Mouse (Mus musculus) intestine, embryonic 14.5 days (tissue): ENCODE measurements around the gene Tmem107. TPM values are rescaled to one million over a fixed set of nuclear protein-coding genes. Genes with fewer than 3 reads are reported as not detected.

Experiments
- ATAC-seq: fragments of 200-750 bp; cut with Nextera tagmentation; replicated peaks from 2 replicates; pipeline ENCODE4 v1.8.0; 2017; ENCODE audit warnings: low read depth, moderate number of reproducible peaks, moderate TSS enrichment, moderate library complexity; ENCODE audit not compliant: low FRiP score, low TSS enrichment
- DNase-seq: peaks from one replicate; pipeline ENCODE4 v3.0.0-alpha.2; 2018; ENCODE audit warnings: low spot score
- H3K27ac ChIP-seq: fragments of 300-500 bp; sonication (generic); 2 replicates; pipeline ENCODE4 v1.5.1; 2014; ENCODE audit warnings: low read depth, mild to moderate bottlenecking, control low read depth
- H3K27me3 ChIP-seq: fragments of 300-500 bp; sonication (generic); replicated peaks from 2 replicates; pipeline ENCODE4 v1.6.1; 2014; ENCODE audit warnings: low read length, control low read depth; ENCODE audit not compliant: control insufficient read depth, insufficient read depth
- H3K36me3 ChIP-seq: fragments of 300-500 bp; sonication (generic); 2 replicates; pipeline ENCODE4 v1.6.1; 2014; ENCODE audit warnings: low read length, control low read depth; ENCODE audit not compliant: control insufficient read depth, insufficient read depth
- H3K4me1 ChIP-seq: fragments of 300-500 bp; sonication (generic); replicated peaks from 2 replicates; pipeline ENCODE4 v1.6.1; 2014; ENCODE audit warnings: low read length, control low read depth, mixed read lengths; ENCODE audit not compliant: control insufficient read depth, insufficient read depth
- H3K4me2 ChIP-seq: fragments of 300-500 bp; sonication (generic); 2 replicates; pipeline ENCODE4 v1.6.1; 2014; ENCODE audit warnings: low read length
- H3K4me3 ChIP-seq: fragments of 300-500 bp; sonication (generic); 2 replicates; pipeline ENCODE4 v1.5.1; 2014; ENCODE audit warnings: low read depth, low read length, control low read depth, mixed read lengths
- H3K9ac ChIP-seq: fragments of 300-500 bp; sonication (generic); 2 replicates; pipeline ENCODE4 v1.6.1; 2014; ENCODE audit warnings: mild to moderate bottlenecking, low read length
- H3K9me3 ChIP-seq: fragments of 300-500 bp; sonication (generic); 2 replicates; pipeline ENCODE4 v1.6.1; 2016; ENCODE audit warnings: low read length, control low read depth; ENCODE audit not compliant: control insufficient read depth
- WGBS: fragments of 180-500 bp; shearing (Covaris S2); extraction: QIAGEN DNeasy Blood & Tissue Kit; methylation state at CpG from one replicate; pipeline ENCODE4 v1.1.7; 2014; 5-methylcytosine and 5-hydroxymethylcytosine counted together
- polyA plus RNA-seq: library from polyadenylated mRNA; unstranded; fragments of >200 nt; fragmentation: Nextera tagmentation; extraction: Ambion mirVana; gene quantifications from 2 replicates; pipeline ENCODE4 v1.2.1, GENCODE M21; 2014

The Tmem107 gene
- 50.1 and 58.9 TPM in 2 replicates for polyA plus RNA-seq

DNA sequence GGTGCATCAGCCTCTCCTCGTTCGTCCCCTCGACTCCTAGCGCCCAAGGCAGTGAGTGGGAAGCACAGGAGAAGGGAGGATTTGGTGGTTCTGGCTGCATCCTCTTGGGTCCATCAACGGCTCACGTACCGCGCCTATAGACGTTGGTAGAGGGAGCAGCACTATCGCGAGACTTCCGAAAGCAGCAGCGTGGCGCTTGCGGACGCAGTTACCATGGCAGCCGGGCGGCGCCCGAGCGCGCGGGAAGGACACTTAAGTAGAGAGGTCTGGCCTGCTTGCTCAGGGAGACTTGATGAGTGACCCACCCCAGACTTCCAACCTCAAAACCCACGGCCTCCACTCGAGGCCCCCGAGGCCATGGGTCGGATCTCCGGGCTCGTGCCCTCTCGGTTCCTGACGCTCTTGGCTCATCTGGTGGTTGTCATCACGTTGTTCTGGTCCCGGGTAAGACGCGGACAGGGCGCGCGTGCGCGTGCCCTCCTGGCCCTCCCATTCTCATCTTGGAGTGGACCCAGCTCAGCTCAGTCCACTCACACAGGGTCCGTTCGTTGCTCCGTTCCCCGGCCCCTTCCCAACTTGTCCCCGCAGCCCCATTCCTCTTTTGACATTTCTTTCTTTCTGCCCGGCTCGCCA is at the start of gene Tmem107:
Tmem107 (plus strand) TSS at position 217 of the 633 bp plus-strand sequence.
- Histone ChIP-seq H3K4me2 (peak within 1 kb of the TSS; percentile 71), H3K9me3 (no peaks in the 10 kb centered on the region), H3K4me1 (peaks cover 18% of the 10 kb centered on the region), H3K27ac (peak within 1 kb of the TSS; percentile 91), H3K4me3 (peak within 1 kb of the TSS; percentile 71), H3K9ac (peak within 1 kb of the TSS; percentile 77), H3K36me3 (no peaks in the 10 kb centered on the region), H3K27me3 (no peaks in the 10 kb centered on the region)
- under 1% methylated on average over 47 of the region's 47 CpGs for WGBS
- peak; percentile 95 for DNase-seq
- ATAC-seq: peak; percentile 83

DNA sequence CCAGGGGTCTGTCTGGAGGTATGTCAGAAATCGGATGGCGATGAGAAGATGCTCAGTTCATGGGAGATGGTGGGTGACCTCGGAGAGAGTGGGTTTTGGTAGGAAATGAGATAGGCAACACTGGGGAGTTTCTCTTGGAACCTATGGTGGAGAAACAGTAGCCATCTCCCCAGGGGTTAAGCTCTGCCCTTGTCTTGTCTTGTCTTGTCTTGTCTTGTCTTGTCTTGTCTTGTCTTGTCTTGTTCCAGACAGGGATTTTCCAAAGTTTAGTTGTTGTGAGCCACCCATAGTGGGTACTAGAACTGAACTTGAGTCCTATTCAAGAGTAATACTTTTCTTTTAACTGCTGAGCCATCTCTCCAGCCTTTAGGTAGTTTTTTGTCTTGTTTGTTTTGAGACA is 44.0 kb upstream of the Tmem107 start:
- Histone ChIP-seq H3K27me3 (no peaks in the 10 kb centered on the region), H3K4me3 (no peak overlapping the region), H3K4me2 (no peak overlapping the region), H3K27ac (no peak overlapping the region), H3K36me3 (peaks cover 99% of the 10 kb centered on the region), H3K9ac (no peak overlapping the region), H3K9me3 (no peaks in the 10 kb centered on the region), H3K4me1 (no peaks in the 10 kb centered on the region)
- ATAC-seq (no peak), DNase-seq (no peak)
- WGBS: 85% methylated on average over 3 of the region's 3 CpGs

DNA sequence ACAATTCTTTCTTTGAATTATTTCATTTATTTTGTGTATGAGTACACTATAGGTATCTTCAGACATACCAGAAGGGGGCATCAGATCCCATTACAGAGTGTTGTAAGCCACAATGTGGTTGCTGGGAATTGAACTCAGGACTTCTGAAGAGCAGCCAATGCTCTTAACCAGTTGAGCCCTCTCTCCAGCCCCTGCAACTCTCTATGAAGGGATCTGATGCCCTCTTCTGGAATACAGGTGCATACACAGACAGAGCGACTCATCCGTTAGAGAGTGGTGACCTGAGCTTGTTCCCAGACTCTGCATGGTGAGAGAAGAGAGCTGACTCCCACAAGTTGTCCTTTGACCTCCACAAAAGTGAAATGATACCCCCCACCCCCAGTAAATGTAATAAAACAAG is 41.8 kb upstream of the Tmem107 start:
- DNase-seq: no peak
- H3K27ac ChIP-seq: no peak overlapping the region
- H3K36me3 ChIP-seq: peaks cover 99% of the 10 kb centered on the region
- no peak overlapping the region for H3K9ac ChIP-seq
- no peaks in the 10 kb centered on the region for H3K27me3 ChIP-seq
- H3K4me2 ChIP-seq: no peak overlapping the region
- 59% methylated on average over 2 of the region's 2 CpGs for WGBS
- ATAC-seq: no peak
- no peaks in the 10 kb centered on the region for H3K4me1 ChIP-seq
- no peaks in the 10 kb centered on the region for H3K9me3 ChIP-seq
- no peak overlapping the region for H3K4me3 ChIP-seq

DNA sequence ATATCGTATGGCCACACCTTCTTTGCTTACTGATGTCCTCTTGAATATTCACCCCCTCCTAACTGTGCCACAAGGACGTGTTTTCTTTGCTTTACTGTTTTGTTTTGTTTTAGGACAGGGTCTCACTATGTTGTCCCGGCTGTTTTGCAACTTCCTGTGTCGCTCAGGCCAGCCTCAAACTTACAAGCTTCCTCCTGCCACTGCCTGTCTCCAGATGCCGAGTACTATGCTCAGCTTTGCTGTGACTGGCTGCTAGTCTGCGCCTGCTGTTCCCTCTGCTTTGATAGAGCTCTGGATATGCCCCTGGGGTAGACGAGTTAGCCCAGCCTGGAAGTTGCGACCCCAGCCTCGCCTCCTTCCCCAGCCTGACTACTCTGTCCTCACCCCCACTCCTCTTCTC is 37.1 kb upstream of the Tmem107 start:
- ATAC-seq: no peak
- peaks cover 74% of the 10 kb centered on the region for H3K36me3 ChIP-seq
- 79% methylated on average over 9 of the region's 9 CpGs for WGBS
- no peak overlapping the region for H3K9ac ChIP-seq
- no peak overlapping the region for H3K27ac ChIP-seq
- DNase-seq: no peak
- H3K4me1 ChIP-seq: peaks cover 10% of the 10 kb centered on the region
- no peaks in the 10 kb centered on the region for H3K27me3 ChIP-seq
- no peaks in the 10 kb centered on the region for H3K9me3 ChIP-seq
- H3K4me3 ChIP-seq: no peak overlapping the region
- H3K4me2 ChIP-seq: no peak overlapping the region

DNA sequence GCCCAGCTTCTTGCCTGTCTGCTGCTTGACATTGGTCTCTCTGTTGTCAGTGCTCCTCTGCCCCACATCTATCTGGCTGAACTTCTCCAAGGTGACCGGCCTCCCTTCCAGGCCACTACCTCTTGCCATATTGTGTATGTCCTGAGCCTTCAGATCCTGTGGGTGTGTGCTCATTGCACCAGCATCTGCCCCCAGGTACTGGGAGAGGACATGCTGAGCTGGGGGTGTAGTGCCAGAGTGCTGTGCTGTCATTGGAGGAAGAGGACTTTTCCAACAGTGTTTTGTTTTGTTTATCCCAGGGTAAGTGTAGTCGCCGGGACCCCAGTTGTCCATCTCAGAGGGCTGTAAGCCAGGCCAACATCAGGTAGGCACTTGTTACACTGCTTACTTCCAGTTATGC is 36.0 kb upstream of the Tmem107 start:
- 87% methylated on average over 3 of the region's 3 CpGs for WGBS
- Histone ChIP-seq H3K27ac (no peak overlapping the region), H3K9ac (no peak overlapping the region), H3K4me3 (no peak overlapping the region), H3K4me1 (peaks cover 17% of the 10 kb centered on the region), H3K27me3 (no peaks in the 10 kb centered on the region), H3K9me3 (no peaks in the 10 kb centered on the region), H3K36me3 (peaks cover 64% of the 10 kb centered on the region), H3K4me2 (no peak overlapping the region)
- ATAC-seq (no peak), DNase-seq (no peak)

DNA sequence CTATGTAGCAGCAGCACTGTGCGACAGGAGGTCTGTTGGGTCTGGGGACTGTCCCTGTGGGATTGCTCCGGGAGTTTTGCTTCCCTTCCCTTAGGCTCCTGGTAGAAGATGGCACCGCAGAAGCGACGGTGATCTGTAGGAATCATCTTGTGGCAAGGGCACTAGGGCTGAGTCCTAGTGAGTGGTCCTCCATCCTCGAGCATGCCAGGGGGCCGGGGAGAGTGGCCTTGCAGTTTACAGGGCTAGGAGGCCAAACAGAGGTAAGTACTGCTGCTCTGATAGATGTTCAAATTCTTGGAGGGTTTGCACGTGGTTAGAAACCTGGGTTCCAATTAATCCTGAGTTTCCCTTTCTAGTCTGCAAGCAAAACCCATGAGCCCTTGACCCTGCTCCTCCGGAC is 35.2 kb upstream of the Tmem107 start:
- H3K36me3 ChIP-seq: peaks cover 56% of the 10 kb centered on the region
- H3K4me2 ChIP-seq: no peak overlapping the region
- no peaks in the 10 kb centered on the region for H3K9me3 ChIP-seq
- no peak overlapping the region for H3K9ac ChIP-seq
- peak overlapping the region; percentile 77 for H3K27ac ChIP-seq
- peaks cover 17% of the 10 kb centered on the region for H3K4me1 ChIP-seq
- DNase-seq (no peak), ATAC-seq (no peak)
- H3K27me3 ChIP-seq: no peaks in the 10 kb centered on the region
- no peak overlapping the region for H3K4me3 ChIP-seq
- WGBS: 85% methylated on average over 9 of the region's 9 CpGs

DNA sequence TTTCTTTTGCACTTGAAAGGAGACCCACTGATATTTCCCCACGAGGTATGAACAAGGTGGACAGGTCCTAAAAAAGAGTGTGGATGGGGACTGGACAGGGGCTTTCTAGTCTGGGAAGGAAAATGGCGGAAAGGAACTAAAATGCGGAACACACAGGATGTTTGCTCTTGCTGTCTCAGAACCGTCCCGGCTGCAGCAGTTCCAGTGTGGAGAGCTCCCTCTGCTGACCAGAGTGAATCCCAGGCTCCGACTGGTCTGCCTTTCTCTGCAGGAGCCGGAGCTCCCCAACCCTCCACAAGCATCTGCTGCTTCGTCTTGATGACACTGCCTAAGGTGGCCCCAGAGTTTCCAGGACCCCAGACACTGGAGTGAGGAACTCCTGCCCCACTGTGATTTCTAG is 34.8 kb upstream of the Tmem107 start:
- no peak; the same call in 1 of the 2 replicates for ATAC-seq
- H3K27me3 ChIP-seq: no peaks in the 10 kb centered on the region
- peak; percentile 84 for DNase-seq
- H3K4me1 ChIP-seq: peaks cover 17% of the 10 kb centered on the region
- no peaks in the 10 kb centered on the region for H3K9me3 ChIP-seq
- 0 out of 2 replicates have a peak overlapping the region, but pooled peaks have one; percentile 3 for H3K4me3 ChIP-seq
- no peak overlapping the region for H3K9ac ChIP-seq
- 4% methylated on average over 8 of the region's 8 CpGs for WGBS
- H3K36me3 ChIP-seq: peaks cover 51% of the 10 kb centered on the region
- H3K4me2 ChIP-seq: 0 out of 2 replicates have a peak overlapping the region, but pooled peaks have one; percentile 22
- H3K27ac ChIP-seq: peak overlapping the region; percentile 77

DNA sequence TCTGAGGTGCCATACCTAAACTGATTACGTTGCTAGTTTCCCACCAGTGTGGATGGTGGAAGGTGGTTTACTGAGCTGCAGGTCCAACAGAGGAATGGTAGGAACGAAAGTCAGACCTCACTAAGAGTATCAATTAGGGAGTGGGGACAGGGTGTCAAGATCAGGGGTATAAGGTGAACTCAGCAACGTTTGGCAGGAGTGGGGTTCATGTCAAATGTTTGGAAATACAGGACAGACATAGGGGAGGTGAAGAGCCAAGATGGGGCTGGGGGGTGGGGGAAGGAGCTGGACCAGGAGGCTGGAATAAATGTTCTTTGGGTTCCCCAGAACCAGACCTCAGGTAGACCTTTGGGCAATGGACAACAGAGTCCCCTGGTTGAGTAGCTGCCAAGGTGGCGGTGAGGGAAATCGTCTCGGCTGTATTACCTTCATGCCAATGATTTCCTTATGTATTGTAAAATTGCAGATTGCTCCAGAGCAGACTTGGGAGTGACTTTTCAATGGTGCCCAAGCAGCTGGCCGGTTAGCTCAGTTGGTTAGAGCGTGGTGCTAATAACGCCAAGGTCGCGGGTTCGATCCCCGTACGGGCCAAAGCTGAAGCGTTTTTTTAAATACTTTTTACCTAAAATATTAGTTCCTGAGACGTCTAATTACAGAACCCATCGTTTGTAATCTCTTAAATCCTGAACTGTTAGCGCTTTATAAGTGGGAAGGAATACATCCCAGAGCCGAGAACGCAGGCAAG is 33.9 kb upstream of the Tmem107 start:
- H3K4me3 ChIP-seq: peak overlapping the region; percentile 68
- H3K36me3 ChIP-seq: peaks cover 43% of the 10 kb centered on the region
- no peaks in the 10 kb centered on the region for H3K9me3 ChIP-seq
- peak overlapping the region; percentile 68 for H3K9ac ChIP-seq
- H3K4me2 ChIP-seq: peak overlapping the region; percentile 49
- WGBS: 8% methylated on average over 20 of the region's 20 CpGs
- DNase-seq: peak; percentile 98
- H3K4me1 ChIP-seq: peaks cover 17% of the 10 kb centered on the region
- H3K27me3 ChIP-seq: no peaks in the 10 kb centered on the region
- peak overlapping the region; percentile 77 for H3K27ac ChIP-seq
- peak; percentile 19; the same call in 1 of the 2 replicates for ATAC-seq
